In the genomic region with DNA sequence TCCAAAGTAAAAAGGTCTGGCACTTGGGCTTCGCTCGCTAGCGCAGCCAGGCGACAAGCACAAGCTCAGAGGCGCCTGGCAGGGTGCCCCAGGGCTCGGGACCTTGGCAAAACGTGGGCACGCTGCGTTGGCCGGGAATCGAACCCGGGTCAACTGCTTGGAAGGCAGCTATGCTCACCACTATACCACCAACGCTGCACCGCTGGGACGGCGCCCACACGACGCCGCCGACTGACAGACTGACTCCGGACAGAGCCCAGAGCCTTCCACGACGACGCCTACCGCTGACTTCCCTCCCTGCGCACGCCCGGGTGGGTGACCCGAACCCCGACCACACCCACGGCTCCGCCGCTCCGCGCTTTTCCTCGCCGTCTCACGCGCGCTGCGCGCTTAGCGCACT, we compare ENCODE assay signal across 8 mouse cellular contexts. TPM values are rescaled to one million over a fixed set of nuclear protein-coding genes. Genes with fewer than 3 reads are reported as not detected.
DNase-seq lines count a peak whose midpoint lies in the region; ATAC-seq and TF ChIP-seq lines count a peak whose summit lies in the region.
"Not testable (repeated sequence)": the region's sequence is repeated elsewhere in the genome, so short reads cannot be mapped to it uniquely, and the experiment has no call there.

No protein-coding gene starts in this region.

- not testable (repeated sequence) for H3K9me3 ChIP-seq in forebrain, embryonic 13.5 days (replicated peaks); heart, embryonic 15.5 days (replicated peaks); hindbrain, postnatal 0 days (ENCODE audit: low read length); limb, embryonic 13.5 days; lung, embryonic 14.5 days (ENCODE audit: low read depth, low read length); midbrain, embryonic 14.5 days (ENCODE audit: control insufficient read depth, low read length)

- ATAC-seq in Patski, result peak; percentile 2
- ATAC-seq in forebrain, embryonic 13.5 days, result peak; percentile 33
- ATAC-seq in heart, embryonic 15.5 days (replicated peaks; ENCODE audit: insufficient number of reproducible peaks, insufficient read depth, low FRiP score, low read depth), result peak; percentile 36; the same call in 1 of the 2 replicates
- ATAC-seq in hindbrain, postnatal 0 days, result peak; percentile 25
- peak; percentile 24; the same call in 1 of the 2 replicates for ATAC-seq in limb, embryonic 13.5 days (ENCODE audit: low FRiP score, low read depth)
- peak; percentile 69 for ATAC-seq in lung, embryonic 14.5 days (ENCODE audit: insufficient read depth)
- peak; percentile 10; the same call in 1 of the 2 replicates for ATAC-seq in midbrain, embryonic 14.5 days (ENCODE audit: low FRiP score, low TSS enrichment)
- 0 out of 2 replicates have a peak, but pooled peaks have one; percentile 5 for ATAC-seq in neutrophil, adult 5-6 weeks (ENCODE audit: extremely low read depth, insufficient number of reproducible peaks, low FRiP score, poor library complexity, severe bottlenecking)

- not testable (repeated sequence) for H3K9ac ChIP-seq in forebrain, embryonic 13.5 days; heart, embryonic 15.5 days; hindbrain, postnatal 0 days (replicated peaks; ENCODE audit: low read length); limb, embryonic 13.5 days; lung, embryonic 14.5 days; midbrain, embryonic 14.5 days (replicated peaks; ENCODE audit: low read length)

- H3K4me1 ChIP-seq in forebrain, embryonic 13.5 days; heart, embryonic 15.5 days (replicated peaks); hindbrain, postnatal 0 days (ENCODE audit: insufficient read depth, low read length); limb, embryonic 13.5 days; lung, embryonic 14.5 days (ENCODE audit: insufficient read depth); midbrain, embryonic 14.5 days (ENCODE audit: control insufficient read depth, insufficient read depth, low read length): not testable (repeated sequence)

- H3K4me2 ChIP-seq in forebrain, embryonic 13.5 days; heart, embryonic 15.5 days; hindbrain, postnatal 0 days (ENCODE audit: low read depth, low read length); limb, embryonic 13.5 days (replicated peaks); lung, embryonic 14.5 days; midbrain, embryonic 14.5 days (ENCODE audit: low read length): not testable (repeated sequence)

- in situ Hi-C loops in Patski (cut with MboI; ENCODE audit: low pct_unique_long_range_greater_than_20kb), result not testable (repeated sequence)

- H3K4me3 ChIP-seq in forebrain, embryonic 13.5 days; heart, embryonic 15.5 days; hindbrain, postnatal 0 days (ENCODE audit: low read length); limb, embryonic 13.5 days; lung, embryonic 14.5 days (ENCODE audit: low read depth, low read length); midbrain, embryonic 14.5 days (replicated peaks; ENCODE audit: low read depth, low read length): not testable (repeated sequence)

- TF ChIP-seq CTCF in Patski (IDR thresholded peaks at IDR 0.05); hindbrain, postnatal 0 days (IDR thresholded peaks at IDR 0.05; ENCODE audit: low read depth); lung, embryonic 14.5 days (IDR thresholded peaks at IDR 0.05; ENCODE audit: low read depth): not testable (repeated sequence)

- POLR2A ChIA-PET in Patski (lab: Charles Lee), result not testable (repeated sequence)

- not testable (repeated sequence) for H3K27me3 ChIP-seq in Patski; hindbrain, postnatal 0 days (ENCODE audit: insufficient read depth, low read length)
- H3K27me3 ChIP-seq in forebrain, embryonic 13.5 days, result peaks cover 26% of the 10 kb centered on the region
- peaks cover 26% of the 10 kb centered on the region for H3K27me3 ChIP-seq in heart, embryonic 15.5 days
- peaks cover 32% of the 10 kb centered on the region for H3K27me3 ChIP-seq in limb, embryonic 13.5 days
- H3K27me3 ChIP-seq in lung, embryonic 14.5 days (ENCODE audit: insufficient read depth, low read length), result peaks cover 16% of the 10 kb centered on the region
- peaks cover 16% of the 10 kb centered on the region; the same call in 1 of the 2 replicates for H3K27me3 ChIP-seq in midbrain, embryonic 14.5 days (ENCODE audit: control insufficient read depth, insufficient read depth, low read length)

- CTCF ChIA-PET in Patski (lab: Charles Lee), result not testable (repeated sequence)

- WGBS in forebrain, embryonic 13.5 days, result no CpG with 5 or more reads among the region's 43 CpGs
- no CpG with 5 or more reads among the region's 43 CpGs for WGBS in heart, embryonic 15.5 days
- no CpG with 5 or more reads among the region's 43 CpGs for WGBS in hindbrain, postnatal 0 days
- WGBS in limb, embryonic 13.5 days, result no CpG with 5 or more reads among the region's 43 CpGs
- WGBS in lung, embryonic 14.5 days, result no CpG with 5 or more reads among the region's 43 CpGs
- no CpG with 5 or more reads among the region's 43 CpGs for WGBS in midbrain, embryonic 14.5 days

- H3K36me3 ChIP-seq in forebrain, embryonic 13.5 days (ENCODE audit: poor library complexity, severe bottlenecking); heart, embryonic 15.5 days; hindbrain, postnatal 0 days (ENCODE audit: insufficient read depth, low read length); limb, embryonic 13.5 days; lung, embryonic 14.5 days (ENCODE audit: insufficient read depth); midbrain, embryonic 14.5 days (ENCODE audit: control insufficient read depth, insufficient read depth, low read length): not testable (repeated sequence)

- DNase-seq in Patski (ENCODE audit: low read depth, low spot score); hindbrain, postnatal 0 days (ENCODE audit: low spot score); lung, embryonic 14.5 days; midbrain, embryonic 14.5 days: not testable (repeated sequence)

- H3K27ac ChIP-seq in forebrain, embryonic 13.5 days; heart, embryonic 15.5 days; hindbrain, postnatal 0 days; limb, embryonic 13.5 days; lung, embryonic 14.5 days (ENCODE audit: low read depth); midbrain, embryonic 14.5 days (replicated peaks; ENCODE audit: low read depth, low read length): not testable (repeated sequence)

RNA-seq across cellular contexts. Expression of a gene that starts 15.1 kb away (rescaled TPM):
- polyA plus RNA-seq in Patski (2021), result 0.05 TPM
- polyA plus RNA-seq in forebrain, embryonic 13.5 days (2015; fragmentation: Nextera tagmentation; extraction: Ambion mirVana), result 3.5 and 3.8 TPM in 2 replicates
- 10.4 and 11.9 TPM in 2 replicates for polyA plus RNA-seq in heart, embryonic 15.5 days (2015; fragmentation: Nextera tagmentation; extraction: Ambion mirVana)
- total RNA-seq in hindbrain, postnatal 0 days (2014; rRNA removed), result 15.2 and 15.9 TPM in 2 replicates
- 14.1 and 15.5 TPM in 2 replicates for polyA plus RNA-seq in hindbrain, postnatal 0 days (2015; fragmentation: Nextera tagmentation; extraction: Ambion mirVana)
- polyA plus RNA-seq in limb, embryonic 13.5 days (2015; fragmentation: Nextera tagmentation; extraction: Ambion mirVana), result 8.7 and 9.2 TPM in 2 replicates
- polyA plus RNA-seq in lung, embryonic 14.5 days (2014; fragmentation: Nextera tagmentation; extraction: Ambion mirVana), result 10.8 and 14.3 TPM in 2 replicates
- 2.5 and 8.3 TPM in 2 replicates for polyA plus RNA-seq in midbrain, embryonic 14.5 days (2014; fragmentation: Nextera tagmentation; extraction: Ambion mirVana)
- total RNA-seq in neutrophil, adult 5-6 weeks (2017), result 682 and 697 TPM in 2 replicates

RNA-seq across cellular contexts. Expression of a gene that starts 33.9 kb away (rescaled TPM):
- polyA plus RNA-seq in Patski (2021), result 1.6 TPM
- polyA plus RNA-seq in forebrain, embryonic 13.5 days (2015; fragmentation: Nextera tagmentation; extraction: Ambion mirVana), result 6.6 and 7.8 TPM in 2 replicates
- polyA plus RNA-seq in heart, embryonic 15.5 days (2015; fragmentation: Nextera tagmentation; extraction: Ambion mirVana), result 2.7 and 3.5 TPM in 2 replicates
- total RNA-seq in hindbrain, postnatal 0 days (2014; rRNA removed), result 2.7 and 6.7 TPM in 2 replicates
- 12.2 and 15.3 TPM in 2 replicates for polyA plus RNA-seq in hindbrain, postnatal 0 days (2015; fragmentation: Nextera tagmentation; extraction: Ambion mirVana)
- polyA plus RNA-seq in limb, embryonic 13.5 days (2015; fragmentation: Nextera tagmentation; extraction: Ambion mirVana), result 0.86 and 1.5 TPM in 2 replicates
- 2.0 and 2.2 TPM in 2 replicates for polyA plus RNA-seq in lung, embryonic 14.5 days (2014; fragmentation: Nextera tagmentation; extraction: Ambion mirVana)
- 2.7 and 4.2 TPM in 2 replicates for polyA plus RNA-seq in midbrain, embryonic 14.5 days (2014; fragmentation: Nextera tagmentation; extraction: Ambion mirVana)
- not detected in 2 replicates for total RNA-seq in neutrophil, adult 5-6 weeks (2017)

Comparison
In these comparisons a context has a peak if more than half of its experiments do, and no peak if none do; other contexts are left out.
1. ATAC-seq: peak in every context shown above with its lines; median percentile 69 in lung, embryonic 14.5 days; 36 in heart, embryonic 15.5 days; 33 in forebrain, embryonic 13.5 days; 25 in hindbrain, postnatal 0 days; 24 in limb, embryonic 13.5 days; 10 in midbrain, embryonic 14.5 days; 5 in neutrophil, adult 5-6 weeks; 2 in Patski.